Mouse (Mus musculus) frontal cortex, postnatal 10 days (tissue): ENCODE data around the gene Defb47.

Source experiments
- DNase-seq, 2 experiments: peaks; one replicate each; pipeline ENCODE4 v3.0.0; 2022; ENCODE audit warnings: low spot score in 2 of 2, mixed read lengths in 1 of 2

The Defb47 gene

GRCm38 (mm10) chr14:62997777-62998176, at the start of gene Defb47:
Gene Defb47 (plus strand): TSS chr14:62998077.
- DNase-seq, result no peak

GRCm38 (mm10) chr14:62956091-62956490, 41.8 kb upstream of the Defb47 start:
- DNase-seq, result no peak

- DNase-seq, result no peak
Observed at GRCm38 (mm10) chr14:62963632-62964031, 34.2 kb upstream of the Defb47 start.

- no peak for DNase-seq
Observed at GRCm38 (mm10) chr14:62965342-62965741, 32.5 kb upstream of the Defb47 start.

- DNase-seq, result no peak
Observed at GRCm38 (mm10) chr14:62965811-62966520, 31.9 kb upstream of the Defb47 start.

GRCm38 (mm10) chr14:62975046-62975445, 22.8 kb upstream of the Defb47 start:
- DNase-seq, result peak; percentile 17 to 56

- no peak for DNase-seq
Observed at GRCm38 (mm10) chr14:62979815-62980214, 18.1 kb upstream of the Defb47 start.

- DNase-seq, result no peak
Observed at GRCm38 (mm10) chr14:62984410-62984809, 13.5 kb upstream of the Defb47 start, which contains the start of gene Defb48. Gene Defb48 (minus strand): TSS chr14:62984510.

- DNase-seq, result no peak
Observed at GRCm38 (mm10) chr14:62991271-62991670, 6.6 kb upstream of the Defb47 start.

- no peak for DNase-seq
Observed at GRCm38 (mm10) chr14:62991849-62992510, 5.9 kb upstream of the Defb47 start.

GRCm38 (mm10) chr14:62998977-62999376, 1.1 kb downstream of the Defb47 start:
- DNase-seq, result no peak

GRCm38 (mm10) chr14:63002588-63002987, 4.7 kb downstream of the Defb47 start:
- no peak for DNase-seq

- DNase-seq, result no peak
Observed at GRCm38 (mm10) chr14:63011471-63011870, 13.6 kb downstream of the Defb47 start, which contains the start of gene Defb43. Gene Defb43 (plus strand): TSS chr14:63011771.

GRCm38 (mm10) chr14:63013082-63013481, 15.2 kb downstream of the Defb47 start:
- DNase-seq, result no peak

- DNase-seq, result no peak
Observed at GRCm38 (mm10) chr14:63014667-63015066, 16.8 kb downstream of the Defb47 start.

GRCm38 (mm10) chr14:63020524-63021156, 22.8 kb downstream of the Defb47 start:
- DNase-seq, result no peak

GRCm38 (mm10) chr14:63046691-63047090, 48.8 kb downstream of the Defb47 start, which contains the start of gene Defb42:
Gene Defb42 (plus strand): TSS chr14:63046991.
- no peak for DNase-seq

- DNase-seq, result no peak
Observed at GRCm38 (mm10) chr14:63049910-63050370, 52.1 kb downstream of the Defb47 start, which contains the start of gene Defb30. Gene Defb30 (minus strand): TSS chr14:63049960.
